Mouse (Mus musculus) liver, adult 10 weeks (tissue): ENCODE measurements around the gene Ms4a4c. TPM values are rescaled to one million over a fixed set of nuclear protein-coding genes. Genes with fewer than 3 reads are reported as not detected.

Experiments
- polyA plus RNA-seq: library from polyadenylated mRNA; stranded (reverse); fragments of 350-450 nt; fragmentation: Illumina TruSeq; extraction: RNeasy Lipid Tissue Mini Kit (QIAGEN cat#74804); gene quantifications from one replicate; pipeline ENCODE4 v1.2.3, GENCODE M21; 2014; ENCODE audit warnings: low read depth, low replicate concordance

Ms4a4c gene
- polyA plus RNA-seq: 1.3 TPM

DNA sequence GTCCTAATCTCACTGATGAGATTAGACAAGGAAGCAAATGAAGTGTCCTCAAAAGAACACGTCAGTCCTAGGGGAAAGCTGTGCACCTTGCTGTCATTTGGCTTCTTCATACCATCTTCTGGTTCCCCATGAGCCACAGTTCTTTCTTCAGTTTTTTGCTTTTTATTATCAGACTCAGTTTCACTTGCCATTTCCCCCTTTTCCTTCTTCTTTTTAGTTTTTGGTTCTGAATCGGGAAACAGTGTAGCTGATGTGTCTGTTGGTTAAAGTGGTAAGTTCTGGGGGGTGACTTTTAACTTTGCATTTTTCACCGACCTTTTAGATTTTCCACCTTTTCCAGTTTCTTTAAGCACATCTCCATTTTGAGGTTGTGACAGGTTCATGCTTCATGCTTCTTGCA is at the start of gene Ms4a4c:
TSS of gene Ms4a4c (plus strand) at position 244 of the 400 bp plus-strand sequence.

GRCm38 (mm10) chr19:11375273-11375672 is 29.3 kb upstream of the Ms4a4c start, which contains the start of gene Ms4a4a:
TSS of gene Ms4a4a (plus strand) at chr19:11375523.

DNA sequence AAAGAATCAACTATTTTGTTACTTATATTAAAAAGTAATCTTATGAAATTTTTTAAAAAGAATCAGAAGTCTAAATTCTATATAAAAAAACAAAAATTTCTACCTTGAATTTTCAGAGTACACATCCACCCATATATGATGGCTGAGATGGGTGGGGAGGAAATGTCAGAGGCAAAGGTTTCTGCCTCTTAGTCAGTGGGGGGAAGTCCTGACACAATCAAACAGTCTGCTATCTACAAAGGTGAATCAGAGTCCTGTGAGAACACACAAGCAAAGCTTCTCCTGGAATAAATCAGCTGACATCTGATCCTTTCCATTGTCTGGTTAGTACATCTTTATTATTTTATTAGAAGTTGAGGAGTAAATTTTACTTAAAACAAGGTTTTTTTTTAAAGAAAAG is 38.8 kb downstream of the Ms4a4c start, which contains the start of gene Ms4a4b:
TSS of gene Ms4a4b (plus strand) at position 216 of the 400 bp plus-strand sequence.

DNA sequence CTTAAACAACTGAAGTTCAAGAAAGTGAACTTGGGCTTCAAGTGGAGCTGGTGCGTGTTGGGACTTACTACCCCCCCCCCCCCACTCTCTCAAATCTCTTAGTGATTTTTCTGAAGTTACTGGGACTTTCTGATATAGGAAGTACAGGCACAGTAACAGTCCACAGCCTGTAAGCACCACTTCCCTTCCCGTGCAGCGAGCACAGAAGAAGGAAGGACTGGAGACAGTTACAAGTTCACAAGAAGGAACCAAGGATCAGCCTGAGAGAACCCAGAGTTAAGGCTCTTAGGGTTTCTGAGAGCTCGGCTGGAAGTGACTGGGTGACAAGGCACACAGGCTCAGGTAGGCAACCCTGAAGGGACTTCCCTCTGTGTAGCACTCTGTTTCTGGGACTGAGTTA is 64.6 kb downstream of the Ms4a4c start, which contains the start of gene Ms4a6c:
TSS of gene Ms4a6c (plus strand) at position 152 of the 400 bp plus-strand sequence.

Other genes with a start within 250 kb of the Ms4a4c start
- not detected for gene 1700025F22Rik, start 239.4 kb upstream of the Ms4a4c start, polyA plus RNA-seq
- gene Ms4a13, start 208.0 kb upstream of the Ms4a4c start, polyA plus RNA-seq: not detected
- not detected for gene Ms4a12, start 172.3 kb upstream of the Ms4a4c start, polyA plus RNA-seq
- gene Ms4a1, start 138.5 kb upstream of the Ms4a4c start, polyA plus RNA-seq: 1.9 TPM
- gene Ms4a5, start 120.9 kb upstream of the Ms4a4c start, polyA plus RNA-seq: not detected
- 0.16 TPM for gene Ms4a14, start 90.3 kb upstream of the Ms4a4c start, polyA plus RNA-seq
- gene Ms4a7, start 68.6 kb upstream of the Ms4a4c start, polyA plus RNA-seq: 1.3 TPM
- gene Ms4a4a, start 29.2 kb upstream of the Ms4a4c start, polyA plus RNA-seq: not detected
- 5.0 TPM for gene Ms4a4b, start 38.8 kb downstream of the Ms4a4c start, polyA plus RNA-seq
- gene Ms4a6c, start 64.6 kb downstream of the Ms4a4c start, polyA plus RNA-seq: 6.4 TPM
- gene Gm8369, start 81.2 kb downstream of the Ms4a4c start, polyA plus RNA-seq: 1.2 TPM
- gene Ms4a6b, start 111.7 kb downstream of the Ms4a4c start, polyA plus RNA-seq: 3.3 TPM
- gene Ms4a4d, start 132.0 kb downstream of the Ms4a4c start, polyA plus RNA-seq: 14.0 TPM
- gene Ms4a6d, start 200.1 kb downstream of the Ms4a4c start, polyA plus RNA-seq: 2.6 TPM
- not detected for gene Ms4a2, start 218.9 kb downstream of the Ms4a4c start, polyA plus RNA-seq
- gene Ms4a3, start 236.1 kb downstream of the Ms4a4c start, polyA plus RNA-seq: not detected